Mouse (Mus musculus) liver, adult 2 months (tissue): ENCODE measurements around the gene Plxna1. TPM values are rescaled to one million over a fixed set of nuclear protein-coding genes. Genes with fewer than 3 reads are reported as not detected.

Experiments used
- DNase-seq: peaks from one replicate; pipeline ENCODE4 v3.0.0-alpha.2; 2011; ENCODE audit warnings: low read depth, low spot score; ENCODE audit errors: extremely low read depth
- H3K27ac ChIP-seq: fragments of 200-500 bp; replicated peaks from 2 replicates; pipeline ENCODE4 v1.5.1; 2012; ENCODE audit warnings: low read depth, mild to moderate bottlenecking, control low read depth, inconsistent platforms, low read length; ENCODE audit not compliant: insufficient read depth
- H3K27me3 ChIP-seq: fragments of 200-500 bp; 2 replicates; pipeline ENCODE4 v1.6.1; 2012; ENCODE audit warnings: mild to moderate bottlenecking, moderate library complexity, low read length, inconsistent platforms; ENCODE audit not compliant: control insufficient read depth, insufficient read depth
- H3K36me3 ChIP-seq: fragments of 200-500 bp; 2 replicates; pipeline ENCODE4 v1.6.1; 2012; ENCODE audit warnings: low read length, inconsistent platforms; ENCODE audit not compliant: control insufficient read depth, insufficient read depth
- H3K4me1 ChIP-seq: fragments of 200-500 bp; 2 replicates; pipeline ENCODE4 v1.6.1; 2011; ENCODE audit warnings: low read length; ENCODE audit not compliant: control insufficient read depth, insufficient read depth
- H3K4me3 ChIP-seq: fragments of 200-500 bp; 2 replicates; pipeline ENCODE4 v1.5.1; 2011; ENCODE audit warnings: low read depth, mild to moderate bottlenecking, control low read depth, low read length, moderate library complexity; ENCODE audit not compliant: insufficient read depth
- H3K79me2 ChIP-seq: fragments of 200-500 bp; 2 replicates; pipeline ENCODE4 v1.6.1; 2012; ENCODE audit warnings: inconsistent platforms, mild to moderate bottlenecking, low read length, moderate library complexity; ENCODE audit not compliant: control insufficient read depth, insufficient read depth
- H3K9ac ChIP-seq: fragments of 200-500 bp; 2 replicates; pipeline ENCODE4 v1.6.1; 2012; ENCODE audit warnings: low read depth, mild to moderate bottlenecking, control low read depth, inconsistent platforms, low read length
- CTCF ChIP-seq: fragments of 200-500 bp; IDR thresholded peaks from 2 replicates; pipeline ENCODE4 v1.5.1; 2011; ENCODE audit warnings: low read depth, low read length, control low read depth
- POLR2A ChIP-seq: fragments of 200-500 bp; IDR thresholded peaks from 2 replicates; pipeline ENCODE4 v1.6.1; 2011; ENCODE audit warnings: low read length, control low read depth; ENCODE audit not compliant: insufficient read depth; ENCODE audit errors: extremely low read depth
- WGBS: fragments of 180-500 bp; shearing (Covaris S2); methylation state at CpG from one replicate; pipeline ENCODE4 v1.1.7; 2018; 5-methylcytosine and 5-hydroxymethylcytosine counted together
- polyA plus RNA-seq: library from polyadenylated mRNA; depleted of rRNA; stranded (reverse); fragments of >200 nt; gene quantifications from 2 replicates; pipeline ENCODE4 v1.2.3, GENCODE M21; 2012
- total RNA-seq: library from RNA; depleted of rRNA; stranded (reverse); fragments of >200 nt; gene quantifications from 2 replicates; pipeline ENCODE4 v1.2.3, GENCODE M21; 2014

The Plxna1 gene
- total and polyA plus RNA-seq, 2 experiments, result 2.6 to 6.5 TPM

- Histone ChIP-seq H3K27ac (no peak overlapping the region), H3K4me1 (no peaks in the 10 kb centered on the region), H3K9ac (no peak overlapping the region), H3K4me3 (no peak overlapping the region), H3K36me3 (no peaks in the 10 kb centered on the region), H3K79me2 (no peaks in the 10 kb centered on the region), H3K27me3 (no peaks in the 10 kb centered on the region)
- 54% methylated on average over 6 of the region's 6 CpGs for WGBS
- peak; percentile 31 for DNase-seq
- no peak for TF ChIP-seq POLR2A
- no peak for TF ChIP-seq CTCF
Observed at GRCm38 (mm10) chr6:89286700-89287428, 75.6 kb downstream of the Plxna1 start.

- Histone ChIP-seq H3K4me3 (no peak overlapping the region), H3K36me3 (no peaks in the 10 kb centered on the region), H3K27me3 (no peaks in the 10 kb centered on the region), H3K79me2 (no peaks in the 10 kb centered on the region), H3K9ac (no peak overlapping the region), H3K27ac (no peak overlapping the region), H3K4me1 (no peaks in the 10 kb centered on the region)
- WGBS, result 83% methylated on average over 3 of the region's 3 CpGs
- no peak for DNase-seq
- no peak for TF ChIP-seq POLR2A
- TF ChIP-seq CTCF, result no peak
Observed at GRCm38 (mm10) chr6:89286286-89286655, 76.1 kb downstream of the Plxna1 start.

- peak; percentile 53 for DNase-seq
- H3K27me3 ChIP-seq, result no peaks in the 10 kb centered on the region
- H3K79me2 ChIP-seq, result no peaks in the 10 kb centered on the region
Observed at GRCm38 (mm10) chr6:89285561-89286285, 76.7 kb downstream of the Plxna1 start.

GRCm38 (mm10) chr6:89285116-89285515, 77.3 kb downstream of the Plxna1 start:
- Histone ChIP-seq H3K4me1 (no peaks in the 10 kb centered on the region), H3K4me3 (no peak overlapping the region), H3K27ac (no peak overlapping the region), H3K9ac (no peak overlapping the region), H3K79me2 (no peaks in the 10 kb centered on the region), H3K27me3 (no peaks in the 10 kb centered on the region), H3K36me3 (no peaks in the 10 kb centered on the region)
- TF ChIP-seq CTCF, result no peak
- TF ChIP-seq POLR2A, result no peak
- no peak for DNase-seq

More at GRCm38 (mm10) chr6:89285561-89286285, 76.7 kb downstream of the Plxna1 start:
- no peak overlapping the region for H3K27ac ChIP-seq
- 67% methylated on average over 9 of the region's 9 CpGs for WGBS
- no peak for TF ChIP-seq POLR2A
- TF ChIP-seq CTCF, result no peak
- no peaks in the 10 kb centered on the region for H3K4me1 ChIP-seq
- H3K9ac ChIP-seq, result no peak overlapping the region
- no peaks in the 10 kb centered on the region for H3K36me3 ChIP-seq
- H3K4me3 ChIP-seq, result no peak overlapping the region

- TF ChIP-seq POLR2A (no peak), CTCF (peak; percentile 35; the same call in 1 of the 2 replicates)
- H3K4me1 ChIP-seq, result no peaks in the 10 kb centered on the region
- 95% methylated on average over 4 of the region's 4 CpGs for WGBS
- no peaks in the 10 kb centered on the region for H3K79me2 ChIP-seq
- no peaks in the 10 kb centered on the region for H3K27me3 ChIP-seq
- H3K9ac ChIP-seq, result no peak overlapping the region
- no peak overlapping the region for H3K4me3 ChIP-seq
- H3K27ac ChIP-seq, result no peak overlapping the region
- H3K36me3 ChIP-seq, result no peaks in the 10 kb centered on the region
- DNase-seq, result no peak
Observed at GRCm38 (mm10) chr6:89283095-89283494, 79.3 kb downstream of the Plxna1 start.

GRCm38 (mm10) chr6:89282626-89283025, 79.8 kb downstream of the Plxna1 start:
- Histone ChIP-seq H3K79me2 (no peaks in the 10 kb centered on the region), H3K36me3 (no peaks in the 10 kb centered on the region), H3K27ac (no peak overlapping the region), H3K9ac (no peak overlapping the region), H3K4me1 (no peaks in the 10 kb centered on the region), H3K27me3 (no peaks in the 10 kb centered on the region), H3K4me3 (no peak overlapping the region)
- TF ChIP-seq POLR2A (no peak), CTCF (no peak)
- no peak for DNase-seq
- 41% methylated on average over 5 of the region's 5 CpGs for WGBS
